Mouse (Mus musculus) bone marrow, adult 2 months (tissue): ENCODE results near the gene Hoxc4.

Experiments
- CTCF ChIP-seq: fragments of 200-500 bp; IDR thresholded peaks from 2 replicates; pipeline ENCODE4 v1.5.1; 2011; ENCODE audit warnings: low read length, control low read depth; ENCODE audit not compliant: control insufficient read depth, insufficient read depth
- POLR2A ChIP-seq: fragments of 200-500 bp; IDR thresholded peaks from 2 replicates; pipeline ENCODE4 v1.6.1; 2011; ENCODE audit warnings: low read depth, mild to moderate bottlenecking, control low read depth, low read length, borderline replicate concordance; ENCODE audit not compliant: control insufficient read depth

DNA sequence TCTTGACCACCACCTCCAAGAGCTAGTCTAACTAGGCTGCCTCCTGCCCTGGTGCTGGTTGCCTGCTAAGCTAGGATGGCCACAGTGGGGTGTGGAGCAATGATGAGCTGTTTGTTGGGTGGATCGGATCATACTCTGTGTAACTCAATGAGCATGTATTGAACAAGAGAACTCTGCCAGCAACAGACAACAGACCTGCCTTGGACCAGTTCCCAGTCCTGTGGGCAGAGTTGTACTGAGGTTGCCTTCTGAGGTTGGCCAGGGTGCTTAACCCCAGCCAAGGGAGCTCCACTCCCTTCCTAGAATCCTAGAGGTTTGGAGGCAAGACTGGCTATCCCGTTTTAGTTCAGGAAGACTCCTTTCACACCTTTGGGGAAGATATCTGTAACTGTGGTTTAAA is 37.7 kb downstream of the Hoxc4 start:
- no peak for TF ChIP-seq CTCF
- no peak for TF ChIP-seq POLR2A
